Mouse (Mus musculus) G1E (cell line): Measurements from ENCODE around the gene Ern1.

Source experiments
- CTCF ChIP-seq: IDR thresholded peaks from 2 replicates; pipeline ENCODE4 v1.5.1; 2012; ENCODE audit warnings: low read depth, low read length, inconsistent platforms, mixed read lengths
- GATA1 ChIP-seq: IDR thresholded peaks from 2 replicates; pipeline ENCODE4 v1.6.1; 2012; ENCODE audit warnings: borderline replicate concordance, low read length, inconsistent platforms, mixed read lengths
- GATA2 ChIP-seq: IDR thresholded peaks from 2 replicates; pipeline ENCODE4 v1.6.1; 2012; ENCODE audit warnings: low read depth, low read length, inconsistent platforms, borderline replicate concordance
- POLR2AphosphoS5 ChIP-seq: IDR thresholded peaks from 2 replicates; pipeline ENCODE4 v1.6.1; 2012; ENCODE audit warnings: low read depth, low read length, inconsistent platforms; ENCODE audit not compliant: insufficient replicate concordance

- TF ChIP-seq GATA2 (no peak), CTCF (no peak), GATA1 (no peak), POLR2AphosphoS5 (no peak)
These were observed 96.9 kb downstream of the Ern1 start for GRCm38 (mm10) chr11:106390757-106391156.
